Mouse (Mus musculus): ENCODE measurements around the gene Ap1m1.

Ap1m1 gene

DNA sequence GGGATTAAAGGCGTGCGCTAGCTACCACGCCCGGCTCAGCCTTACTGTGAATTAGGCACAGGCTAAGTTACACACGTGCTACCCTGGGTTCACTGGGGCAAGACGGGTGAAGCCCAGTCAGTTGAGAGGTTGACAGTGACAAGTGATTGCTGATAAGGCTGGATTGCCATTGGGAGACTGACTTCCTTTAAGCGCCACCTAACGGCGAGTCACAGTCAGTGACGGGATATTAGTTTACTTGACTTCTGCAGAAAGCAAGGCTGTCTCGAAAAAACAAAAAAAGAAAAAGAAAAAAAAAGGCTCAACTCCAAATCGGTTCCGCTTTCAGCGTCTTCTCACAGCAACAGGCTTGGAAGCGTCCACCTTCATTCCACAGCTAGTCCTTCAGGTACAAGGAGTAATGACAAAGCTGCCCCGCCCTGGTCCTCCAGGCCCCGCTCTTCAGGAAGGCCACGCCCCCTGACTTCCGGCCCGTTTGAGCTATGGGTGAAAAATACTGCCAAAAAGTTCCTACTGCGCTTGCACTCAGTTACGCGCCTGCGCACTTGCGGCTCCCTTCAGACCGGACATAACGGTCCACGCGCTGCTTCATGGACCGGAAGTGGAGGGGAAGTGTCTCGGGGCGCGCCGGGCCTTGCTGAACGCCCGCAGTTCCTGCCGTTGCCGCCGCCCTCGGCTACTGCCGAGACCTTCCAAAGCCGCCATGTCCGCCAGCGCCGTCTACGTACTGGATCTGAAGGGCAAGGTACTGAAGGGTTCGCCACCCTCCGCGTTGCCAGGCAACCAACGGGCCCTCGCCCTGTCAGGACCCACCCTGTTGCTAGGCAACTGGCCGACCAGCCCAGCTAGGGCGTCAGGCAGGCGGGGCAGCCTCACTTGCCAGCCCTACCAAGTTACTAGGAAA lies at the start of gene Ap1m1:
Gene Ap1m1, plus strand, starts transcription at position 520 of the 904 bp plus-strand sequence.
- peak; percentile 99 for DNase-seq (ENCODE audit: low read depth, low spot score)

DNA sequence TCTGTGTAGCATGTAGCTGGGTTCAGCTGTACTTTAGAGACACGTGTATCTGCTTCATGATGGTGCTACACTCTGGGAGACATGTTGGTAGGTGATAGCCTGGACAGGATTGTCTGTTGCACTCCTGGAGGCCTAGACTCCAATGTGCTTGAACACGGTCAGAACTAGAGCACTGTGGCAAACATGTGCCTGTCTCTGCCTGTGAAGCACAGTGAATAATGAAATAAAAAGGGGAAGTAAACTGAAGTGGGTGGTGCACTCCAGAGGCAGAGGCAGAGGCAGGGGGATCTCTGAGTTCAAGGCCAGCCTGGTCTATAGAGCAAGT lies 49.6 kb upstream of the Ap1m1 start:
- DNase-seq (ENCODE audit: low read depth, low spot score), result no peak

- peak; percentile 60 for DNase-seq (ENCODE audit: low read depth, low spot score)
Observed at GRCm38 (mm10) chr8:72192065-72192464, 47.8 kb upstream of the Ap1m1 start.

DNA sequence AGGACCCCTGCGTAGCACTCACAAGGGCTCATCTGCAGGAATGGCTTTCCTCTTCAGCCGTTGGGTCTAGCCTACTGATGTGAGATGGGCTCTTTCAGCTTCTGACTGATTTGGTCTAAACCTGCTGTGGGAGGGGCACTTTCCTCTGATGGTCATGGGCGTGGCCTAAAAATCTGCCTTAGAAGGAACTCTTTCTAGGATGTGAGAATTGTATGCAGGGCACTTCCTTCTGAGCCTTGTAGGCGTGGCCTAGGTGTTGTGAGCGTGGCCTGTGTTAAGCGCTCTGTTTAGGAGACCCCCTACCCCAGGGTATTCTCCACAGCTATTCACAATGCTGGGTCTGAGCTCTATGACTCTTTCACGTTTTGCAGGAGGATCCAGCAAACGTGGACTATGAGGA lies 41.8 kb upstream of the Ap1m1 start:
- DNase-seq (ENCODE audit: low read depth, low spot score), result peak; percentile 92

GRCm38 (mm10) chr8:72208582-72208981 lies 31.2 kb upstream of the Ap1m1 start:
- no peak for DNase-seq (ENCODE audit: low read depth, low spot score)

- no peak for DNase-seq (ENCODE audit: low read depth, low spot score)
Observed at GRCm38 (mm10) chr8:72210222-72210621, 29.6 kb upstream of the Ap1m1 start.

DNA sequence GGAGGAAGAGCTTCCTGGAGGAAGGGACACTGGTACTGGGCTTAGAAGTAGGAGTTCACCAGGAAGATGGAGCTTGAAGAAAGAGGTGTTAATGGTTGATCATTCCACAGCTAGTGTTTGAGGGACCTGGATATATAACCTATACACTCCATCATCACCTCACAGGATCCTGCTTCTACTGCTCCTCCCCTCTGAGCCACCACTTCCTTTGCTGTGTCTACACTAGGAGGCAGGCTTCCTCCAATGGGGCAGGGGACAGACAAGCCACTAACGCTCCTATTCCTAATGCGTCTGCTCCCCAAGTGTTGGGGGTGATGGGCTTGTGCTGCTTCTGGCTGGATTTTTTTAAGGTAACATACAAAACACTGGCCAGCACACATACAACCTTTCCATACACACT lies 29.1 kb upstream of the Ap1m1 start:
- no peak for DNase-seq (ENCODE audit: low read depth, low spot score)

DNA sequence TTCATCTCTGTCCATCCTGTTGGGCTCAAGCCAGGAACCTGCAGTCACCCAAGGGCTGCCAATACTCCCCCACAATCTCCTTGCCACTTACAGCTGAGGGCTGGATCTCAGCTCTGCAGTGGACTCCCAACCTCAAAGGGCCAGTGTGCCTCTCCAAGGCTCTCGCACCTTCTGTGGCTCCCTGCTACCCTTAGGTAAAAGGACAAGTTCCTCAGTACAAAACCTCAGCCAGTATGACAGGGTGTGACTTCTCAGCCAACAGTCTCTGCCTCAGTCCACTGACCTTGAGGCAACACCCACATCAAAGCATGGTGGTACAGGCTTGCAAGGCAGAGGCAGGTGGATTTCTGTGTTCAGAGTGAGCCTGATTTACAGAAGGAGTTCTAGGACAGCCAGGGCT lies 28.0 kb upstream of the Ap1m1 start:
- no peak for DNase-seq (ENCODE audit: low read depth, low spot score)

- no peak for DNase-seq (ENCODE audit: low read depth, low spot score)
Observed at GRCm38 (mm10) chr8:72212751-72213150, 27.1 kb upstream of the Ap1m1 start, which contains the start of gene Cib3. Gene Cib3 (minus strand): TSS chr8:72212837.

DNA sequence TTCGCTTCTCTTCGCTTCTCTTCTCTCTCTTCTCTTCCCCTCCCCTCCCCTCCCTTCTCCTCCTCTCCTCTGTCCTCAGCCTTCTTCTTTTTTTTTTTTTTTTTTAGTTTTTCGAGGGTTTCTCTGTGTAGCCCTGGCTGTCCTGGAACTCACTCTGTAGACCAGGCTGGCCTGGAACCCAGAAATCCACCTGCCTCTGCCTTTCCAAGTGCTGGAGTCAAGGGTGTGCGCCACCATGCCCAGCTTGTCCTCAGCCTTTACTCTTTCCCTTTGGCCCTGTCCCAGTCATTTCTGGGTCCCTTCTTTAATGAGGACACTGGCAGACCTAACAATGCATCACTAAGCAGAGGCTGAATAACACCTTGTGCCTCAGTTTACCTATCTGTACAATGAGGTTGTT lies 26.3 kb upstream of the Ap1m1 start, which contains the start of gene Gm11034:
Gene Gm11034, minus strand, starts transcription at position 101 of the 400 bp plus-strand sequence.
- no peak for DNase-seq (ENCODE audit: low read depth, low spot score)

DNA sequence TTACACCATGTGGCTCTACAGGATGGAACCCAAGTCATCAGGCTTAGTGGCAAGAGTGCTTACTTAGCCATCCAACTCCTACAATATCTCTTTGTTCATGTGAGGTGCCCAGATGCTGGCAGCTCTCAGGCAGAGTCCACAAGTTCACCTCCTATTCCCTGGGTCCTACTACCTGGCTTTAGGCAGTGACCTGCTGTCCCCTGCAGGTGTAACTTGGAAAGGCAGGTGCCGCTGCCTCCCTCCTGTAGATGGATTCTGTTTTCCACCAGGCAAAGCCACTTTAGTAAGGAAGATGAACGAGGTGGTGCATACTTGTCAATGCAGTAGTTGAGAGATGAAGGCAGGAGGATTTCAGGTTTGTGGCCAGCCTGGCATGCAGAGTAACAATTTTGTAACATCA lies 24.8 kb upstream of the Ap1m1 start:
- peak; percentile 58 for DNase-seq (ENCODE audit: low read depth, low spot score)

GRCm38 (mm10) chr8:72215871-72216270 lies 23.9 kb upstream of the Ap1m1 start:
- DNase-seq (ENCODE audit: low read depth, low spot score), result no peak

DNA sequence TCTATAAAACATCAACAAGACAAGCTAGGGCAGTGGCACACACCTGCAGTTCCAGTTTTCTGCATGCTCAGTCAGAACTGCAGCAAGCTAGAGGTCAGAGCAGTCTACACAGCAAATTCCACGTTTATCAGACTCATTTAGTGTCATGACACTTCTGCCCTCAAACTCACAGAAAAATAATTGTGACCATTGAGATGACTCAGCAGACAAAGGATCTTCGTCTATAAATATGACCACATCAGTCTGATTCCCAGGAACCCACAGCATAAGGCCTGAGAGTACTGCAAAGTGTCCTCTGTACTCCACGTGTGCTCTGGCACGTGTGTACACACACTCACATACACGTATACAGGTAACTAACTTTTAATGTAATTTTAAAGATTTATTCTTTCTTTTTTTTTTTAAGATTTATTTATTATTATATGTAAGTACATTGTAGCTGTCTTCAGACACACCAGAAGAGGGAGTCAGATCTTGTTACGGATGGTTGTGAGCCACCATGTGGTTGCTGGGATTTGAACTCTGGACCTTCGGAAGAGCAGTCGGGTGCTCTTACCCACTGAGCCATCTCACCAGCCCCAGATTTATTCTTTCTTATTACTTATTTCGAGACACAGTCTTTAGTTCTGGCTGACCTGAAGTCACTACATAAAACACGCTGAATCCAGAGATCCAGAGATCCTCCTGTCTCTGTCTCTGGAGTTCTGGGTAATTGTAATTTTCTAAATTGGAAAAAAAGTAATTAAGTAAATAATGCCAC lies 20.9 kb upstream of the Ap1m1 start:
- DNase-seq (ENCODE audit: low read depth, low spot score), result no peak

DNA sequence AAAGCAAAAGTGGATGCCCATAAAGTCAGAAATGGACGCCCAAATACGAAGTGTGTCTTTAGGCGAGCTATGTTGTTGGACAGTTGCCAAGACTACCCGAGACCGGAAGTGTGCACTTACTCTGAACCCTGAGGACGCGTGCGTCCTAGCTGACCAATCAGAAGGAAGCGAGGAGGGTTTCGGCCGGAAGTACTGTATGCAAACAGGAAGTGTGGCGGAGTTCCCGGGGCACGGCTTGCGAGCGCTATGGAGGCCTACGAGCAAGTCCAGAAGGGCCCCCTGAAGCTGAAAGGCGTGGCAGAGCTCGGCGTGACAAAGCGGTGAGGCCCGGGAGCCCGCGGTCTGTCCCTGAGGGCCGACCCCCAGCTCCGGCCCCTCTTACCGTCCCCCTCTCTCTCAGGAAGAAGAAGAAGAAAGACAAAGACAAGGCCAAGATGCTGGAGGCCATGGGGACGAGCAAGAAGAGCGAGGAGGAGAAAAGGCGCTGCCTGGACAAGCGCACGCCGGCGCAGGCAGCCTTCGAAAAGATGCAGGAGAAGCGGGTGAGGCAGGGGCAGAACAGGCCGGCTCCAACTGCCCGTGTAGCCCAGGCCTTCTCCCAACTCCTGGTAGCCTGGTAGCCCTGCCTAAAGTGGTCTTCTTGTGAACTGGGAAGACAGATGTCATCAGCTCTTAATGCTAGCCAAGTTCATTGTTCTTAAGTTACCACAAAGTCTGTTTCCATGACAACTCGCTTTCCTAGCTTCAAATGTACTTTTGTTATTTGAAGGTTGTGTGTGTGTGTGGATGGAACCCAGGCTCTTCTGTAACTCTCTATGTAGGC lies 20.1 kb upstream of the Ap1m1 start, which contains the start of gene Fam32a:
Gene Fam32a, plus strand, starts transcription at position 190 of the 823 bp plus-strand sequence.
- peak; percentile 98 for DNase-seq (ENCODE audit: low read depth, low spot score)

- peak; percentile 32 for DNase-seq (ENCODE audit: low read depth, low spot score)
Observed at GRCm38 (mm10) chr8:72220758-72221157, 19.1 kb upstream of the Ap1m1 start.

GRCm38 (mm10) chr8:72222656-72223055 lies 17.2 kb upstream of the Ap1m1 start:
- no peak for DNase-seq (ENCODE audit: low read depth, low spot score)

- DNase-seq (ENCODE audit: low read depth, low spot score), result no peak
Observed at GRCm38 (mm10) chr8:72240403-72240763, 565 bp downstream of the Ap1m1 start.

- DNase-seq (ENCODE audit: low read depth, low spot score), result no peak
Observed at GRCm38 (mm10) chr8:72240951-72241350, 1.1 kb downstream of the Ap1m1 start.

DNA sequence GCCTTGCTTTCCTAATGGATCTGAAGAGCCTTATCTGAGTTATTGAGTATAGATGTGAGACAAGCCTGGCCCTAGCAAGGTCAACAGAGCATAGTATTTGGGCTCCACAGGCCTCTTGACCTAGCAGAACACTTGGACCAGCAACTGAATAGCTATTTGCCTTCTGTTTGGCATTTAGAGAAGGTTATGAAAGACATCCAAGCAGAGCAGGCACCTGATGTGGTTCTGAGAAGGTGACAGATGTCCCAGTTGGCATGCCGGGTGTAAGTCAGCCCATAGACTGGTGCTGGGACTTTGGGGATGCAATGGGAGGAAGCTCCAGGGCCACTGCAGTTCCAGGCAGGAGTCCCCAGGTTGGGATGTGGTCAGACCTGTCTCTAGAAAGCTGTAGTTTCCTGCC lies 2.4 kb downstream of the Ap1m1 start:
- no peak for DNase-seq (ENCODE audit: low read depth, low spot score)

DNA sequence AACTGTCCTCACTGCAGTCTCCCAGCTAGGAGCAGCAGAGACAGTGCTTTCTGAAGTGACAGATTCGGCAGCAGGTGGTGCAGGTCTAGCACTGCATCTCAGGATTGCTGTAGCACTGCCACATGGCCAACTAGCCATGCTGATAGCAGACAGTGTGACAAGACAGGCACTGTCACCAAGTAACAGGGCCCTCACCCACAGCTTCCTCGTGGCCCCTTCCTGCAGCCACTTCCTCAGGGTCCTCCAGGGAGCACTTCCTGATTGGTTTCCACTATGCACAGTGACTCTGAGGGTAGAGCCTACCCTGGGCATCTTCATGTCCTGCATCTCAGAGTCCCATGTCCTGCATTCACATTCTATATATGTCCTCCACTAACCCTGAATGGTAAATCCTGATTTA lies 4.8 kb downstream of the Ap1m1 start:
- no peak for DNase-seq (ENCODE audit: low read depth, low spot score)

GRCm38 (mm10) chr8:72257171-72257901 lies 17.5 kb downstream of the Ap1m1 start:
- DNase-seq (ENCODE audit: low read depth, low spot score), result peak; percentile 70
